Mouse (Mus musculus) heart, adult 2 months (tissue): ENCODE data around the gene Phf19.

ENCODE experiments used
- CTCF ChIP-seq: fragments of 200-600 bp; IDR thresholded peaks from 2 replicates; pipeline ENCODE4 v1.8.1; 2022; ENCODE audit warnings: antibody characterized with exemption, mild to moderate bottlenecking, moderate library complexity
- POLR2A ChIP-seq: fragments of 200-500 bp; IDR thresholded peaks from 2 replicates; pipeline ENCODE4 v1.6.1; 2011; ENCODE audit warnings: mild to moderate bottlenecking, low read depth, low read length, control low read depth; ENCODE audit not compliant: insufficient read depth

DNA sequence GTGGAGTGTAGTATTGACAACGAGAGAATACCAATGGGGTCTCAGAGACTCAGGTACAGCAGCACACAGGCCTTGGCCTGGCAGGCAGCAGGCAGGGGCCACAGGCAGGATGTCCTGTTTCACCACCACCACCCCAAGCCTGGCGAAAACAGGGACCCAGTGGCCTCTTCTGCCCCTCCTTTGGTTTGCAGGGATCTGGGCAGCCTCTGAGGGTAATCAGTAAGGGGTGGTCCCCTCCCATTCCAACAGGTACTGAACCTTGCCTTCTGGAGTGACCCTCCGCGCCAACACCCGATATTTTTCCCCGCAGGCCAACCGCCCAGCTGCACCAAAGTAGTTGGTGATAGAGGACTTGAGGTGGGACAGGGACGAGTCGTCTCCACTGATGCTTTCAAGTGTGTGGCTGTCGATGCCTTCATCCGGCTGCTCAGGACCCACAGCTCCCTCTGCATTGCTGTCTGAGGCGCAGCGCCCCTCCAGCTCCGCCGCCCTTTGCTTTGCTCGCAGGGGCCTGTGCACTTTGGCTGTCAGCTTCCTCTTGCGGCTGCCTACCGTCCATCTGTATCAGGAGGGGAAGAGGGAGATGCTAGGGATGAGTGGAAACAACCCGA is 18.2 kb downstream of the Phf19 start:
- TF ChIP-seq POLR2A = no peak
- no peak for TF ChIP-seq CTCF
